Mouse (Mus musculus): ENCODE data around the gene Gsx1.

Gsx1 gene

DNA sequence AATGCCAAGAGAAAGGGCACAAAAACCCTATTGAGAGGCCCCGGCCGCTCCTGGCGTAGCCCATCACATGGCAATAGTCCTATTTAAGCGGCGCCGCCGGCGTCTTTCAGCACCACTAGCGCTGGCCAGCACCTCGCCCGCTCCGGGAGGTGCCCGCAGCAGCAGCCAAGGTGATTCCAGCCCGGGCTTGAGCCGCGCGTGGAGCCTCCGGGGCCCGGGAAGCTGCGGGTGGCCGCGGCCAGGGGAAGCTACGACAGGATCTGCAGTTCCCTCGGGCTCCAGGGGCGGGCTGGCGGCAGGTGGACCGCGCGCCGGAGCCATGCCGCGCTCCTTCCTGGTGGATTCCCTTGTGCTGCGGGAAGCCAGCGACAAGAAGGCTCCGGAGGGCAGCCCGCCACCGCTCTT lies at the start of gene Gsx1:
TSS of gene Gsx1 (plus strand) at position 126 of the 405 bp plus-strand sequence.
- DNase-seq (ENCODE audit: low read depth, low spot score) = no peak

DNA sequence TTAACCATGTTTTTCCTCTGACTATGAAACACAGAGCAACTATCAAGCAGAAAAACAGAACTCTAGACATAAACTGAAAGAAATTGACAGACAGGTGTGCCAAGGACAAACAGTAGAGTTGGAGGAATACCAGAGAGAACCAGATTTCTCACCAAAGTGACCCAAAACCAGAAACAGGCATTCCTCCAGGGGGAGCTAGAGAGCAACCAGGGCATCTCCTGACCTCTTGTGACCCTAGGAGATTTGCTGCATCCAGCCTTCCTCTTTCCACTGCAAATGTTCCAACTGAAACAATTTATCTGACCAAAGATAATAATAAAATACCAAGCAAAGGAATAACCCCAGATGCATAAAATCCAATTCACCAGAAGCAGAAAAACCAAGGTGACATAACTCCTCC lies 41.2 kb upstream of the Gsx1 start:
- DNase-seq (ENCODE audit: low read depth, low spot score) = peak; percentile 1

DNA sequence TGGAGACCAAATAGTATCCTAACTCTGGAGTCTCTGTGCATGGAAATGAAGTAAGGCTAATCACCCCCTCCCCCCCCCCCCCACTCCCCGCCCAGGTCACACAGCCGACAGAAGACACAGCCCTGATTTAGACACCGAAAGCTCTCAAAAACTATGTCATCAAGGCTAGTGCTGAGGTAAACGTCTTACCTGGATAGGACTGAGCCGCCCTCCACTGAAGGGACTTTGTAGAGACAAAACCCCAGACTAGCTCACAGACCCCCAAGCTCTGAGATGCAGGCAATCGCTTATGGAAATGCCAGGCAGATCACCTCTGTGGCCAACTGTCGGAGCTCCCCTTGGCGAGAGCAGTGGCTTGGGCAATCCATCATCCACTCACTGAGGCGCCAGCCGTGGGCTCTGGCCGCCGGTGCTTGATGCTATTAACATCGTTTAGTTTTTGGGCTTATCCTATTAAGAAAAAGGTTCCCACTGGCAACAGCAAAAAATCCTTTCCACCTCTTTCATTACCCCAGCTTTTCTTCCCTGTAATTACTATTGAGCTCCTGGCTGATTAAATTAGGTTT lies 33.6 kb upstream of the Gsx1 start:
- DNase-seq (ENCODE audit: low read depth, low spot score) = no peak

DNA sequence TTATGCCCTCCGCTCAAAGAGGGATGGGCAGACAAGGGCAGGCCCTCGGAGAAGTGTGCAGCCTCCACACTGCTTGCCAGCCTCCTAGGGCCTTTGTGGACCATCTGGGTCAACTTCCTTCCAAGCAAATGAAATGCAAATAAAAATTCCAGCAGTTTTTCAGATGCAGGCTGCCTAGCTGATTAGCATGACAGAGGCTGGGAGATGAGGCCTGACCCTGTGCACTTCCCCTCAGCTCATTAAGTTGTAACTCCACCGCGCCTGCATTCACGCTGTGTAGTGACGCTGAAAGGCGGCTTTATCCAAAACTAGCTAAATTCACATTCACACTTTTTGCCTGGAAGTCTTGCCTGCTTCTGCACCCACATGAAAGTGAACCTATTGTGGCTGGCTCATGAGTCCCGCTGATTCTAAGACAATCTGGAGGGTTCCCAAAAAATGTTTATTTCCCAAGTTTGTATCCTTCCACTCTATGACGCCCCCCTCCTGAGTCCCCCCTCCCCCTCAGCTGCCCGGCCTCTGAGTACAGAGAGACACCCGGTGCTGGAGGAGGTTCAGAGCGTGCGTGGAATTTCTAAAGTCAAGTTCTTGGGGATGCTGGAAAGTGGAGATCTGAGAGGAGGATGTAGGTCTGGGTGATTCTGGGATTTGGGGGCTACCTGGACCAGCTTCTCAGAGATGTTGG lies 32.9 kb upstream of the Gsx1 start:
- no peak for DNase-seq (ENCODE audit: low read depth, low spot score)

DNA sequence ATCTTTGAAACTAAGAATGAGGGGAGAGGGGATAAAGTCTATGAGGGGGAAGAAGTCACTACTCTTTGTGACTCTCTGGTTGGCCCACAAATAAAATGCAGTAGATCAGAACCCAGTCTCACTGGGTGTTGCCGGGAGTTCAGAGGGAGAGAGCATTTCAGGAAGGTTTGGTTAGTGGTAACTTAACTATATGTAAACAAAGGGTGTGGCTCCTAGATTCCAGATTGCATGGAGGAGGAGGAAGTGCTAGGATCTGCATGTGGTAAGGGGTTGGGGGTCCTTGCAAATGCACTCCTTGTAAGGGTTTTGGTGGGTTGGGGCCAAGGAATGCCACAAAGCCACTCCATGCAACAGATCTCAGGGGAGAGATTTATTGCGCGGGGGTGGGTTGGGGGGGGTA lies 32.1 kb upstream of the Gsx1 start:
- DNase-seq (ENCODE audit: low read depth, low spot score) = no peak

DNA sequence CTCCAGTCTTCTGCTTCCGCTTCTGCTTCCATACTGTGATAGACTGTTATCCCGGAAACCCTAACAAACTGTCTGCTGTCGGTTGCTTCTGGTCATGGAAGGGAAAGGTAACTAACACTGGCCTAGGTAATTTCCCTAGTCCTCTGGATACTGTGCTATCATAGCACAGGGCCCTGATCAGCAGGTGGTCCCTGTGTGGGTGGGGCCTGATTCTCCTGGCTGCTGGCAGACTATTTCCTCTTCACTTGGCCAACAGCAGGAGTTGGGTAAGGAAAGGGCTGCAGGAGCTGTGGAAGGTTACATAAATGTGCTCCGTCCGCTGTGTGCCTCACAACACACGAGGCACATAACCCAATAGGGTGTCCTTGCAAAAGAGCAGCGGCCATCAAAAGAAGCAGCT lies 31.1 kb upstream of the Gsx1 start:
- no peak for DNase-seq (ENCODE audit: low read depth, low spot score)

DNA sequence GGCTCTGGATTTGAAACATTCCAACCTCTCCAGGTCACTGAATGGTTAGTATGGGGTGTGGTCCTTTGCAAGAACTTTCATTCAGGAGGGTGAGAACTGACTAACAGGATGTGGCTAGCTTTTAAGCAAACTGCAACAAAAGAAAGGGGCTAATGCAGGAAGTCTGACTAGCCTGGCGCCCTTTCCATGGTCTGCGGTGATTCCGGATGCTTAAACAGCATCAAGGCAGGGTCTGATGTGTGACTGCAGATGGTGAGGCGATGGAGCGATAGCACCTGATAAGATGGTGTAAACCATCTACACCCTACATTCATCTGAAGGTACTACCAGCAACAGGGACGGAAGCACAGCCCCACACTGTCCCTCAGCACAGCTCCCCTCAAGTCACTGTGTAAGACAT lies 29.2 kb upstream of the Gsx1 start:
- DNase-seq (ENCODE audit: low read depth, low spot score) = no peak

DNA sequence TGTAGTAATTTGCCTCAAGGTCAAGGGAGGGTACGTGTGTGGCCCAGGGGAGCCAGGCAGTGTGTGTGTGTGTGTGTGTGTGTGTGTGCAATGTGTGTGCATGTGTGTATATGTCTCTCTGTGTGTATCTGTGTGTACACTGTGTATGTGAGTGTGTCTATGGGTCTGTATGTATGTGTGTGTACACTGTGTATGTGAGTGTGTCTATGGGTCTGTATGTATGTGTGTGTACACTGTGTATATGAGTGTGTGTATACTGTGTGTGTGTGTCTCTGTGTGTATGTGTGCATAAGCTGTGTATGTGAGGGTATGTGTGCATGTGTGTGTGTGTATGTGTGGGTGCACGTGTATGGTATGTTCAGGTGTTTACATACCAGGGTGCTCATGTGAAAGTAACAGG lies 28.7 kb upstream of the Gsx1 start:
- DNase-seq (ENCODE audit: low read depth, low spot score) = no peak

DNA sequence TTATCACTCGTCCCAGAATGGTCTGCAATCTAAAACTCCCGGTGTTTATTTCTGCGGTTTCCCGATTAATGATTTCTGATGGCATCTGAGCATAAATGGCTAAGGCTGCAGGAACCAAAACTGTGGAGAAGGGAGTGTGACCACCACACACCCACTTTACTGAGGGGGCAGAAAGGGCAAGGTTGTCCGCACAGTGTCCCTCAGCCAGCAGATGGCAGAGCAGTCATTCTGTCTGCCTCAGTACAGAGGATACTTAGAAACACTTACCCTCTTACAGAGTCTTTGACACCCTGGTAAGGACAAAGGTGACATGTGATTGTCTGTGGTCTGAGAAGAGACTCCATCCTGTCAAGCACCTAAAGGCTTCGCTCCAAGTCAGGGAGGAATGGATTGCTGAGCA lies 23.4 kb upstream of the Gsx1 start:
- DNase-seq (ENCODE audit: low read depth, low spot score) = no peak

DNA sequence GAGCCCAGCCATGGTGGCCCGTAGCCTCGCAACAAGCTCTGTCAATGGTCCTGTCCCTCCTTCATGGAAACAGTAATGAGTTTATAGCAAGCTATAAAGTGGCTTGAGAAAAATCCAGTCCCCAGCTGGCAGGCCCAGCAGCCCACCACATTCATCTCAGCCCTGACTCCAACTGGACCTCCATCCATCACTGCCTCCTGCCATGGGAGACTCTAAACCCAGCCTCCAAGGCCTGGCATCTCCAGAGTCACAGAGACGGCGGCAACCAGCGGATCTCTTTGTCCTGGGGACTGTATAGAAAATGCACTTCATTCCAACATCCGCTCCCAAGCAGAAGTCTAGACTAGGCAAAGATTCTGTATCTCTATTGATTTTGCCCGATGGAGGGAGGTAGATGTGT lies 18.4 kb upstream of the Gsx1 start:
- no peak for DNase-seq (ENCODE audit: low read depth, low spot score)

DNA sequence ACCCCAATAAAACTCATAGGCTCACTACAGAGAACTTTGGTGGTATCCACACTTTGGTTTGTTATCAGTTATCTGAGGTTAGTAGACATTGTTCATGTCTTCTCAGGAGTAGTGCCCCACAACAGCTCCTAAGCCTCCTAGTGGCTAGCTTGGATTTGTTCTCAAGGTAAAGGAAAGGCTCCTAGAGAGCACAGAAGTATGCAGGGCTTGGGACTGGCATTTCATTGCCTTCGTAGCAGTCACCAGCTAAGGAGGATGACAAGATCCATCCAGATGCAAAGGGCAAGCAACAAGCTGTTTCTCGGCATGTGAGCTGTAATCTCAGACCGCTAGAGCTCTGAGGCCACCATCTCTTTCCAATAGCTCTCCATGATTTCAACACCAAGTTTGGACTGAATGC lies 14.4 kb upstream of the Gsx1 start:
- DNase-seq (ENCODE audit: low read depth, low spot score) = no peak

DNA sequence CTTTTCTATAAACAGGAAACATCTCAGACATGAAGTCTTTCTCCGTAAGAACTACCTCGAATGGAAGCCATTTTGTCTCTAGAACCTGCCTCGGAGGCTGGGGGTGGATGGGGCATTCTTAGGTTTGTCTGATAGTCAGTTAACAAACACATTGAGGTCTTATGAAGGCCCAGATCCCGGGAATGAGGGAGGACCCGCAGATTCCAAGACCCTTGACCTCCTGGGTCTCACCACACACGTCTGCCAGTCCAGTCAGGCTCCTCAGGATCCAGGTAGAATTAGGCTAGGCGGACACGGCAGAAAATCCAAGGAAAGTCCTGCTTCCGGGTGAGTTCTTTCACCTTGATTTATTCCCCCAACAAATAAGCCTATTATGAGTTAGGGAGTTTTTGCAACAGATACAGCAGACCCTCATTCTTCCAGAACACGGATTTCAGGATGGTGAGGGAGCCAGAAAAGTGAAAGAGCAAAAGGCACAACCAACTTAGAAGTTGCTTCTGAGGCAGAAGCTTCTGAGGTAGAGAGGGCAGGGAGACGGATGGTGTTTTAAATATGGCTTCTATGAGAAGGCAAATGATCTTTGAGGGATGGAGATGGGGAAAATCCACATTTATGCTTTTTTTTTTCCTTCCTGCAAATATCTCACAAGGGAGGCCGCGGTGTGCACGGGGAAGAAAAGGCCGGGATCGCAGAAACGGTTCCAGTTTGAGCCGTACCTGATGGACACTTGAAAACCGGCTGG lies 3.2 kb upstream of the Gsx1 start:
- DNase-seq (ENCODE audit: low read depth, low spot score) = no peak

DNA sequence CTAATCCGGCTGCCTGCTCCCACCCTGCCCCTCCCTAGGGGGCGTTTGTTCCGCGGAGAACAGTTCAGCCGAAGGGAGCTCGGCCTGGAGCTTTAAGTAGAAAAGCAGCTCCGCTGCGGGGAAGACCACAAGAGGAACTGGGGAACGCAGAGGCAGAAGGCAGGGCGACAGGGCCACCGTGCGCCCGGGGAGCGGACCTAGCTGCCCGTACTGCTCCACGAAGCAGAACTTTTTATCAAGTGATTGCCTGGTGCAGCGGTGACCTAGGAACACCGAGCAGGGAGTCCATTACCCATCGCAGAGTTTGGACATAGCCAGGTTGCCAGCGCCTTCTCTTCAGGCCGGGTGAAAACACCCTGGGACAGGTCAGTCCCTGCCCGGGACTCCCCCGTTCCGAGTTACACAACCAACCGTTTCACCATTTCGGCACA lies 2.5 kb upstream of the Gsx1 start:
- no peak for DNase-seq (ENCODE audit: low read depth, low spot score)

DNA sequence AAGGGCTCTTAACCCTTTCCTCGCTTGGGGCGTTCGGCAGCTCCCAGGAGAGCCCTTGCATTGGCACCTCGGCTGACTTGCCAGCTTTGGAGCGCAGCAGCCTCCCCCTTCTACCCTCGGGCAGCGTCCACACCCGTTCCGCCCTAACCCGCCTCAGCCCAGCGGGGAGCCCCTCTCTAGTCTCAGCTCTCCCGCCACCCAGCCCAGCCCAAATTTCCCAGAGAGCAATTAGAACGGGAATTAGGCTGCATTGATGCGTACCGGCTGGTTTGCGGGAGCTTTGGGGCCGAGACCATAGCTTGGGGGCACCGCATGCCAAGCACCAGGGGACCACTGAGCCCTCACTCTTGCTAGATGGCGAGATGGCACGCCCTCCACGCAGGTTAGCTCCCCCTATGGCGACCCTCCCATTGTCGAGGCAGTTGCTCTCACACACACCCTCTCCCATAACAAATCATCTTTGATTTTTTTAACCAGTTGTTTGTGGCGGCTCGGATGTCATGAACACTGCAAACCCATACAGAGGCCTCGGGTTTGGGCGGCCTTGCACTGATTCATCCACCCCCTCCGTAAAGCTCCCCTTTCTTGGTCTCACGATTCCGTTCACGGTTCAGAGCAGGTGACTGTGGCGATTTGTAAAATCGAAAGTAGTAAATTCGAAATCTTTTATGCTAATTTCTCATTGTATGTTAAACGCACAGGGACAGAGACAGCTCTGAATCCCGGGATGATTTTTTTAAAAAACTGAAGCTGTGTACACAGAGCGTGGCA lies 1.5 kb upstream of the Gsx1 start:
- no peak for DNase-seq (ENCODE audit: low read depth, low spot score)

DNA sequence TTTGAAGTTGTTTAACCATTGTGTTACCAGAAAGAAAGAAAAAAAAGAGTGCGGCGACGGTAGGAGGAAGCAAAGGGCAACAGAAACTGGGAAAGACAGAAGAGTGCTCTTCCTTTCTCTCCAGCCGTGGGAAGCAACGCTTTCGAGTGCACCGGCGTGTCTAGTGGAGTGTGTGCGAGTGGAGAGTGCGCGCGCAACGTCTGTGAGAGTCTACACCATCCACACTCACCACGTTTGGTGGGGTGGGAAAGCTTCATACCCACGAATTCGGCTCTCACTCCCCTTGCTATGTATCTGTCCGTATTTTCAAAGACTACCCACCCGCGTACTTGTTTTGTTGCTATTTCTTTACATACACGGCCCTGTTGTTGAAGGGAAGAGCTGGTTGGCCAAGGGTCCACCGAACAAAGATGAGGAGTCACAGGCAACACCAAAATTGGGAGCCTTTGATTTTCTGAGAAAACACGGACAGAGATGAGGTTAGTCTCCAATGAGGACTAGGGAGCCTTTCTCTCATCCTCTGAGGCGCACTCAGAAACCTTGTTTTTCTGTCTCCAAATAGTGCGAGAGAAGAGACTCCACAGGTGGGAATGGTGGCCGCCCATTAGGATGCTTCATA lies 835 bp upstream of the Gsx1 start:
- no peak for DNase-seq (ENCODE audit: low read depth, low spot score)

DNA sequence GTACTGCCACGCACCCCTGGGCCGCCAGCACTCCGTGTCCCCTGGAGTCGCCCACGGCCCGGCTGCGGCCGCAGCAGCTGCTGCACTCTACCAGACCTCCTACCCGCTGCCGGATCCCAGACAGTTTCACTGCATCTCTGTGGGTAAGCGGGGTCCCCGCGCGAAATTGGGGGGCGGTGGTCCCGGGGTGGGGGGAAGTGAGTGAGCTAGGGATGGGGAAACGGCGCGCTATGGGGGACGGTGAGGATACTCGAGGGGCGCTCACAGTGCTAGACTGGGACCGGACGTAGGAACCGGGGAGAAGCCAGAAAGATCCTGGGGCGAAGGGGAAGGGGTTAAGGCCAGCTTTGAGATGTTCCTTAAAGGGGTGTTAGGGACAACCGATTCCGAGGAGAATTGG lies 660 bp downstream of the Gsx1 start:
- DNase-seq (ENCODE audit: low read depth, low spot score) = no peak

DNA sequence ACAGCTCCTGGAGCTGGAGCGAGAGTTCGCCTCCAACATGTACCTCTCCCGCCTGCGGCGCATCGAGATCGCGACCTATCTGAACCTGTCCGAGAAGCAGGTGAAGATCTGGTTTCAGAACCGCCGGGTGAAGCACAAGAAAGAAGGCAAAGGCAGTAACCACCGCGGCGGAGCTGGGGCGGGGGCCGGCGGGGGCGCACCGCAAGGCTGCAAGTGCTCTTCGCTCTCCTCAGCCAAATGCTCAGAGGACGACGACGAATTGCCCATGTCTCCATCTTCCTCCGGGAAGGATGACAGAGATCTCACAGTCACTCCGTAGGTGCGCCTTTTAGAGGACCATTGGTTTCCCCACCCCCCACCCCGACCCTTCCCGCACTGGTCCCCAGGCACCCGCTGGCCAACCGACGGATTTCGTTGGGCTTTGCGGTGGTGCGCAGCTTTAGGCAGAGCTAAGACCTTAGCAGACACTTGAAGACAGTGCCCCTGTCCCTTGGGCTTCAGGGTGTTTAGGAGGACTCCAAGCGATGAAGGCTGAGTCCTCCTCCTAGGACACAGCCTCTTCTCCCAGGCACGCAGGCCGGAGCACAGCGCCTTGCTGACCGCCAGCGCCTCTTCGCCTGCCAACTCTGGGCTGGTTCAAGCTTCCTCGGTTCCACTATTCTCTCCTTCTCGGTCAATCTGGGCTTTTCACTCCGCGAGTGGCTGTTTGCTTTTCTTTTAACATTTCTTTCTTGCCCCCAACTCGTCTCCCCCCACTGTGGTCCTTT lies 1.5 kb downstream of the Gsx1 start:
- no peak for DNase-seq (ENCODE audit: low read depth, low spot score)

DNA sequence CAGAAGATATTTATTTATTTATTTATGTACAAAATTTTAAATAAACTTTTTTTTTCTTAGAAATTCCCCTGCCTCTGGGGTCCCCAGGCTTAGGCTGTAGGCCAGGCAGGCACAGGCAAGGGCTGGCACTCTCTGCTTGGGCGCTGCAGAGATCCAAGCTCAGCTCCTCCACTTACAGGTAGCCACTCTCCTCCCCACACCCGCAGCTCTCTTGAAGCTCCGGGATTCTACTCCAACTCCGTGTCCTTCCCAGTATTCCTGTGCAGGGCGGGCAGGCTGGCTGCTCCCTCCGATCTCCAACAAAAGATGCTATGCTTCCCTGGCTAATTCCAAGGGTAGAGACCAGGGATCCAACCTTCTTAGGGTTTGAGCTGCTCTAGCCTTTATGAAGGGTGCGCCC lies 2.4 kb downstream of the Gsx1 start:
- no peak for DNase-seq (ENCODE audit: low read depth, low spot score)

DNA sequence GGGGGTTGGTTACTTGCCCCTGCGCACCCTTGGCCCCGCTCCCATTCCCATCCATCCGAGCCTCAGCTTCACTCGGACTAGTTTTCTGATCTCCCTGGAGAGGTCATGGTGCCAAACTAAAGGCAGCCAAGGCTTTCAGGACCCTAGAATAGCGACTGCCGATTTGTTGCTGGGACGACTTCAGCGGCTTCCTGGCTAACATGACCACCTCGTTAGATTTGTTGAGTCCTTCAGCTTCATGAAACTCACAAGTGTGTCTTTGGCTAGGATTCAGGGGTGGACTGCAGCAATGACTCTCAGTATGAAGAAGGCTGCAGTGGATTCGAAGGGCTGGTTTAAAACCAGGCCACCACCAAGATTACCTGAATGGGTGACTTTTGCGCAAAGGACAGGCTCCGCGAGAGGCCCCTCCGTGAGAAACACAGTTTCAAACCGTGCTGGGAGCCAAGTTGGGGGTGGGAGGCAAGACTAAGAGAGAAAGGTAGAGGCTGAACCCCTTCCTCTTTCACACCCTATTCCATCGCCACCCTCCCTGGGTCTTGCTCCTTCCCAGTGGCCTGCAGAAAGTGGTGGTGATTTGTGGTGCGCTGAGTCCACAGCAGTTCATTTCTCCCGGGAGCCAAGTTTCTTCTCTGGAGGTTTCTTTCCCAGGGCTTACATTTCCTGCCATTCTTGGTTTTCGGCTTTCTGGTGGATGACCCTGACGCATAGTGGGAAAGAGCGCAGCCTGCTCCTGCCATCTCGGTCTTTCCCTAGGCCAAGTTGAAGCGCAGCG lies 3.5 kb downstream of the Gsx1 start:
- no peak for DNase-seq (ENCODE audit: low read depth, low spot score)

DNA sequence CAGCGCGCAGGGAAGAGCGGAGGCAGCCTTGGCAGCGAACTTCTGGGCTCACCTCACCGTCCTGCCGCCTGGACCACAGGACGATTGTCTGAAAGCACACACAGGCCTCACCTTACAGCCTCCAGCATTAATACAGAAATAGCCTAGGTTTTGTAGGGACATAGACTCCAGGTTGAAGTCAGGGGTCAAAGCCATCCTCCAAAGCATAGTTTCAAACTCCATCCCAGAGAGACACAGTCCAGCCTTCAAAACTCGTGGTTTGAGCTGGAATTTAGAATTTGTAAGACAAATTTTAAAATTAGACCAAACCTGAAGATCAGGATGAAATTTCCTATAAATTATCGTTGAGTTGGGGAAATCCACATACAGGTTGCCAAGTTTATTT lies 4.1 kb downstream of the Gsx1 start:
- DNase-seq (ENCODE audit: low read depth, low spot score) = no peak
